Mouse (Mus musculus): Measurements from ENCODE around the gene Phykpl. TPM values are rescaled to one million over a fixed set of nuclear protein-coding genes. Genes with fewer than 3 reads are reported as not detected.
A peak's percentile ranks its signal among the peaks of the same experiment; 100 is the strongest.

Phykpl gene
- polyA plus RNA-seq, 1 experiment from 2014 or later: 18.5 TPM

- H3K36me3 ChIP-seq: no peaks in the 10 kb centered on the region
- H3K4me3 ChIP-seq (replicated peaks): peak overlapping the region; percentile 78
- H3K4me1 ChIP-seq (replicated peaks): peaks cover 29% of the 10 kb centered on the region
- peak overlapping the region; percentile 90 for H3K27ac ChIP-seq
- H3K4me2 ChIP-seq (replicated peaks): peak overlapping the region; percentile 97
- 1% methylated on average over 30 of the region's 30 CpGs for WGBS
- no peaks in the 10 kb centered on the region for H3K9me3 ChIP-seq
- ATAC-seq: peak; percentile 64
- peak overlapping the region; percentile 67 for H3K9ac ChIP-seq
- no peaks in the 10 kb centered on the region for H3K27me3 ChIP-seq (replicated peaks)
Measured at GRCm38 (mm10) chr11:51650261-51650660, 65.7 kb downstream of the Phykpl start.

- Histone ChIP-seq H3K4me2 (replicated peaks) (peak within 1 kb of the TSS; percentile 97), H3K4me1 (replicated peaks) (peaks cover 24% of the 10 kb centered on the region), H3K4me3 (replicated peaks) (peak within 1 kb of the TSS; percentile 78), H3K27me3 (replicated peaks) (no peaks in the 10 kb centered on the region), H3K9ac (peak within 1 kb of the TSS; percentile 67), H3K9me3 (no peaks in the 10 kb centered on the region), H3K36me3 (no peaks in the 10 kb centered on the region), H3K27ac (peak within 1 kb of the TSS; percentile 90)
- peak; percentile 90 for ATAC-seq
- under 1% methylated on average over 70 of the region's 70 CpGs for WGBS
Measured at GRCm38 (mm10) chr11:51650691-51651515, 66.3 kb downstream of the Phykpl start, which contains the start of the genes N4bp3 and D930048N14Rik. N4bp3 (minus strand) TSS chr11:51650842. D930048N14Rik (plus strand) TSS chr11:51650954.

GRCm38 (mm10) chr11:51652889-51653418 lies 68.4 kb downstream of the Phykpl start:
- no peaks in the 10 kb centered on the region for H3K9me3 ChIP-seq
- no peak overlapping the region for H3K9ac ChIP-seq
- no peak for ATAC-seq
- H3K4me1 ChIP-seq (replicated peaks): peaks cover 18% of the 10 kb centered on the region
- no peak overlapping the region for H3K4me2 ChIP-seq (replicated peaks)
- H3K4me3 ChIP-seq (replicated peaks): no peak overlapping the region
- no peak overlapping the region for H3K27ac ChIP-seq
- H3K36me3 ChIP-seq: no peaks in the 10 kb centered on the region
- no peaks in the 10 kb centered on the region for H3K27me3 ChIP-seq (replicated peaks)
- WGBS: 91% methylated on average over 4 of the region's 4 CpGs

GRCm38 (mm10) chr11:51653736-51654135 lies 69.2 kb downstream of the Phykpl start:
- Histone ChIP-seq H3K27ac (no peak overlapping the region), H3K4me1 (replicated peaks) (peaks cover 19% of the 10 kb centered on the region), H3K36me3 (no peaks in the 10 kb centered on the region), H3K4me3 (replicated peaks) (no peak overlapping the region), H3K9ac (no peak overlapping the region), H3K4me2 (replicated peaks) (no peak overlapping the region), H3K27me3 (replicated peaks) (no peaks in the 10 kb centered on the region), H3K9me3 (no peaks in the 10 kb centered on the region)
- WGBS: 85% methylated on average over 6 of the region's 6 CpGs
- ATAC-seq: no peak

Other genes starting within 250 kb of the Phykpl start
- 381 and 414 TPM in 2 replicates for gene Hnrnpab, start 22.1 kb downstream of the Phykpl start, polyA plus RNA-seq (2015; fragmentation: Nextera tagmentation; extraction: Ambion mirVana)
- gene Nhp2, start 35.0 kb downstream of the Phykpl start, polyA plus RNA-seq (2015; fragmentation: Nextera tagmentation; extraction: Ambion mirVana): 172 and 184 TPM in 2 replicates
- gene Rmnd5b, start 51.1 kb downstream of the Phykpl start, polyA plus RNA-seq (2015; fragmentation: Nextera tagmentation; extraction: Ambion mirVana): 38.2 and 42.6 TPM in 2 replicates
- 17.6 and 18.1 TPM in 2 replicates for gene N4bp3, start 66.1 kb downstream of the Phykpl start, polyA plus RNA-seq (2015; fragmentation: Nextera tagmentation; extraction: Ambion mirVana)
- 3.2 and 3.3 TPM in 2 replicates for gene D930048N14Rik, start 66.2 kb downstream of the Phykpl start, polyA plus RNA-seq (2015; fragmentation: Nextera tagmentation; extraction: Ambion mirVana)
- 96.0 and 105 TPM in 2 replicates for gene 0610009B22Rik, start 104.1 kb downstream of the Phykpl start, polyA plus RNA-seq (2015; fragmentation: Nextera tagmentation; extraction: Ambion mirVana)
- gene Sec24a, start 178.9 kb downstream of the Phykpl start, polyA plus RNA-seq (2015; fragmentation: Nextera tagmentation; extraction: Ambion mirVana): 20.1 and 20.8 TPM in 2 replicates
- 168 and 171 TPM in 2 replicates for gene Sar1b, start 178.9 kb downstream of the Phykpl start, polyA plus RNA-seq (2015; fragmentation: Nextera tagmentation; extraction: Ambion mirVana)